Mouse (Mus musculus): ENCODE data around the gene Slc26a11. TPM values are rescaled to one million over a fixed set of nuclear protein-coding genes. Genes with fewer than 3 reads are reported as not detected.

Gene Slc26a11
- polyA plus RNA-seq, 1 experiment from 2014 or later = 5.9 TPM

GRCm38 (mm10) chr11:119419327-119420118 lies 64.2 kb downstream of the Slc26a11 start:
- whole genome bisulfite sequencing = 71% methylated on average over 16 of the region's 16 CpGs
- Histone ChIP-seq H3K27ac (replicated peaks) (no peak overlapping the region), H3K9me3 (no peaks in the 10 kb centered on the region), H3K4me2 (no peak overlapping the region), H3K27me3 (no peaks in the 10 kb centered on the region), H3K9ac (no peak overlapping the region), H3K4me3 (no peak overlapping the region), H3K4me1 (replicated peaks) (no peaks in the 10 kb centered on the region), H3K36me3 (no peaks in the 10 kb centered on the region)
- no peak for ATAC-seq (ENCODE audit: low FRiP score, low read depth)

- no peak for ATAC-seq (ENCODE audit: low FRiP score, low read depth)
- no peaks in the 10 kb centered on the region for H3K9me3 ChIP-seq
- H3K36me3 ChIP-seq = no peaks in the 10 kb centered on the region
- no peaks in the 10 kb centered on the region for H3K27me3 ChIP-seq
- H3K9ac ChIP-seq = no peak overlapping the region
- H3K4me2 ChIP-seq = no peak overlapping the region
- H3K4me1 ChIP-seq (replicated peaks) = no peaks in the 10 kb centered on the region
- WGBS = 87% methylated on average over 5 of the region's 5 CpGs
- no peak overlapping the region for H3K27ac ChIP-seq (replicated peaks)
- no peak overlapping the region for H3K4me3 ChIP-seq
Observed at GRCm38 (mm10) chr11:119420426-119420825, 65.1 kb downstream of the Slc26a11 start.

- Histone ChIP-seq H3K4me1 (replicated peaks) (peaks cover 7% of the 10 kb centered on the region), H3K4me2 (no peak overlapping the region), H3K27ac (replicated peaks) (no peak overlapping the region), H3K9ac (no peak overlapping the region), H3K4me3 (no peak overlapping the region), H3K27me3 (no peaks in the 10 kb centered on the region), H3K9me3 (no peaks in the 10 kb centered on the region), H3K36me3 (no peaks in the 10 kb centered on the region)
- WGBS = 86% methylated on average over 6 of the region's 6 CpGs
- ATAC-seq (ENCODE audit: low FRiP score, low read depth) = no peak
Observed at GRCm38 (mm10) chr11:119427431-119427830, 72.1 kb downstream of the Slc26a11 start.

- H3K27me3 ChIP-seq = no peaks in the 10 kb centered on the region
- H3K4me2 ChIP-seq = peak overlapping the region; percentile 77
- no peaks in the 10 kb centered on the region for H3K9me3 ChIP-seq
- no peak overlapping the region for H3K27ac ChIP-seq (replicated peaks)
- peaks cover 7% of the 10 kb centered on the region for H3K4me1 ChIP-seq (replicated peaks)
- H3K4me3 ChIP-seq = peak overlapping the region; percentile 37
- 81% methylated on average over 5 of the region's 5 CpGs for WGBS
- peak overlapping the region; percentile 18; the same call in 1 of the 2 replicates for H3K9ac ChIP-seq
- H3K36me3 ChIP-seq = no peaks in the 10 kb centered on the region
- ATAC-seq (ENCODE audit: low FRiP score, low read depth) = no peak
Observed at GRCm38 (mm10) chr11:119427986-119428385, 72.6 kb downstream of the Slc26a11 start.

GRCm38 (mm10) chr11:119428649-119429136 lies 73.3 kb downstream of the Slc26a11 start:
- Histone ChIP-seq H3K27ac (replicated peaks) (no peak overlapping the region), H3K4me3 (peak overlapping the region; percentile 37), H3K4me2 (peak overlapping the region; percentile 77), H3K9me3 (no peaks in the 10 kb centered on the region), H3K4me1 (replicated peaks) (peaks cover 7% of the 10 kb centered on the region), H3K36me3 (no peaks in the 10 kb centered on the region), H3K27me3 (no peaks in the 10 kb centered on the region), H3K9ac (peak overlapping the region; percentile 18; the same call in 1 of the 2 replicates)
- 2% methylated on average over 27 of the region's 35 CpGs for WGBS
- ATAC-seq (ENCODE audit: low FRiP score, low read depth) = peak; percentile 48; the same call in 1 of the 2 replicates

MicroRNA genes within 50 kb of the gene (microRNA counts, 519-probe panel; counts per million panel counts)
- microRNA mmu-miR-1932 = not detected

Small RNAs within 50 kb of the gene (microRNA-seq; reads per million reads assigned to microRNA genes)
- gene Mir1932 = not detected

Other genes starting within 250 kb of the Slc26a11 start
- 56.1 and 57.1 TPM in 2 replicates for gene Tbc1d16, start 127.1 kb upstream of the Slc26a11 start, polyA plus RNA-seq (2015; fragmentation: Nextera tagmentation; extraction: Ambion mirVana)
- 14.6 and 15.4 TPM in 2 replicates for gene Ccdc40, start 127.0 kb upstream of the Slc26a11 start, polyA plus RNA-seq (2015; fragmentation: Nextera tagmentation; extraction: Ambion mirVana)
- 95.1 and 105 TPM in 2 replicates for gene Gaa, start 87.7 kb upstream of the Slc26a11 start, polyA plus RNA-seq (2015; fragmentation: Nextera tagmentation; extraction: Ambion mirVana)
- gene Eif4a3, start 55.5 kb upstream of the Slc26a11 start, polyA plus RNA-seq (2015; fragmentation: Nextera tagmentation; extraction: Ambion mirVana) = 242 and 250 TPM in 2 replicates
- 0.36 and 0.58 TPM in 2 replicates for gene Card14, start 47.8 kb upstream of the Slc26a11 start, polyA plus RNA-seq (2015; fragmentation: Nextera tagmentation; extraction: Ambion mirVana)
- 4.4 and 5.3 TPM in 2 replicates for gene Sgsh, start within 50 bp of the Slc26a11 start, polyA plus RNA-seq (2015; fragmentation: Nextera tagmentation; extraction: Ambion mirVana)
- gene Rnf213, start 37.5 kb downstream of the Slc26a11 start, polyA plus RNA-seq (2015; fragmentation: Nextera tagmentation; extraction: Ambion mirVana) = 0.99 and 1.5 TPM in 2 replicates
- 17.2 and 17.6 TPM in 2 replicates for gene Endov, start 135.8 kb downstream of the Slc26a11 start, polyA plus RNA-seq (2015; fragmentation: Nextera tagmentation; extraction: Ambion mirVana)
- 16.2 and 20.7 TPM in 2 replicates for gene Nptx1, start 192.2 kb downstream of the Slc26a11 start, polyA plus RNA-seq (2015; fragmentation: Nextera tagmentation; extraction: Ambion mirVana)
- gene Rptor, start 247.3 kb downstream of the Slc26a11 start, polyA plus RNA-seq (2015; fragmentation: Nextera tagmentation; extraction: Ambion mirVana) = 12.7 and 13.3 TPM in 2 replicates

Data from hindbrain, embryonic 15.5 days (tissue).